Mouse (Mus musculus) left cerebral cortex, postnatal 4 days (tissue): ENCODE measurements around the gene Nt5c3b. TPM values are rescaled to one million over a fixed set of nuclear protein-coding genes. Genes with fewer than 3 reads are reported as not detected.
A peak's percentile ranks its signal among the peaks of the same experiment; 100 is the strongest.

Experiments
- DNase-seq: peaks from one replicate; pipeline ENCODE4 v3.0.0-alpha.2; 2022
- intact Hi-C: fragments of 180-260 bp; cut with DNase I; formaldehyde crosslinking; loops from one replicate; pipeline ENCODE4 v1.15.1; 2025
- total RNA-seq, 2 experiments: library from RNA; stranded (reverse); gene quantifications; 2 replicates each; pipeline ENCODE4 v1.2.3; 2021

The Nt5c3b gene
- total RNA-seq: 10 to 100 TPM; 85.5 to 91.9 TPM

- no peak for DNase-seq
- intact Hi-C loops: no loop called here
Observed at GRCm38 (mm10) chr11:100441797-100442196, at the start of gene Nt5c3b, which contains the start of gene Klhl10. TSS of gene Nt5c3b (minus strand) at chr11:100441808. TSS of gene Klhl10 (plus strand) at chr11:100441917.

DNA sequence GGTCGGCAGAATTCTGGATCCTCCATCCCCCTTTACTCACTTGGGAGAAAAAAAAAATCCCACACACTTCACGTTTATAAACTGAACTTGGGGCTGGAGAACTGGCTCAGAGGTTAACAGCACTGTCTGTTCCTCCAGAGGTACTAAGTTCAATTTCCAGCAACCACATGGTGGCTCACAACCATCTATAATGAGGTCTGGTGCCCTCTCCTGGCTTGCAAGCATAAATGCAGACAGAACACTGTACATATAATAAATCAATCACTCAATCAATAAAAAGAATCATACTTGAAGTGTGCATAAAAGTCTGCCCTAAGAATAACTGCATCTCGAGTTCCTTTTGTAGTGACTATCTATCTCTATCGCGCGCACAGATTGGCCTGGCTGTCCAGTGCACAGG is 49.3 kb upstream of the Nt5c3b start:
- intact Hi-C loops: no loop called here
- no peak for DNase-seq

GRCm38 (mm10) chr11:100485801-100486538 is 44.4 kb upstream of the Nt5c3b start:
- intact Hi-C loops: no loop called here
- DNase-seq: peak; percentile 34

GRCm38 (mm10) chr11:100484461-100484860 is 42.9 kb upstream of the Nt5c3b start:
- DNase-seq: no peak
- intact Hi-C loops: no loop called here

- DNase-seq: no peak
- intact Hi-C loops: no loop called here
Observed at GRCm38 (mm10) chr11:100479152-100479551, 37.5 kb upstream of the Nt5c3b start.

DNA sequence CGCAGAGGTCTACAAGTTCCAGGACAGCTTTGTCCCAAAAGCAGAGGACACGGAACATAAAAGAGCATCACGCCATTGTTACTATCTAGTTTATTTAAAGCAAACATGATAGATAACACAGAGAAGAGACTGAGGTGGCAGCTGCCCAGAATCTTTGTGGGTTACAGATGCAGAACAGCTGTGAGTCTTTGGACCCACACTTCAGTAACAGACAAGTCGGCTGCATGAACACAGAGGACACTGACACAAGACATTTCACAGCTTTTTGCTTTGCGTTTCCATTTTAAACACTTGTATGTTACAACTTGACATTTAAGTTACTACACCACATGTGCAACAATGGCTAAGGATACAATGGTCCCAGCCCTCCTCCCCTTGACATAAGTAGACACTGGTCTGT is 34.7 kb upstream of the Nt5c3b start:
- DNase-seq: no peak
- intact Hi-C loops: no loop called here

GRCm38 (mm10) chr11:100472935-100473295 is 31.3 kb upstream of the Nt5c3b start:
- intact Hi-C loops: loop anchor here (5.0 kb wide), 2 partner anchors 46 to 111 kb away; no protein-coding TSS in a partner anchor
- no peak for DNase-seq

DNA sequence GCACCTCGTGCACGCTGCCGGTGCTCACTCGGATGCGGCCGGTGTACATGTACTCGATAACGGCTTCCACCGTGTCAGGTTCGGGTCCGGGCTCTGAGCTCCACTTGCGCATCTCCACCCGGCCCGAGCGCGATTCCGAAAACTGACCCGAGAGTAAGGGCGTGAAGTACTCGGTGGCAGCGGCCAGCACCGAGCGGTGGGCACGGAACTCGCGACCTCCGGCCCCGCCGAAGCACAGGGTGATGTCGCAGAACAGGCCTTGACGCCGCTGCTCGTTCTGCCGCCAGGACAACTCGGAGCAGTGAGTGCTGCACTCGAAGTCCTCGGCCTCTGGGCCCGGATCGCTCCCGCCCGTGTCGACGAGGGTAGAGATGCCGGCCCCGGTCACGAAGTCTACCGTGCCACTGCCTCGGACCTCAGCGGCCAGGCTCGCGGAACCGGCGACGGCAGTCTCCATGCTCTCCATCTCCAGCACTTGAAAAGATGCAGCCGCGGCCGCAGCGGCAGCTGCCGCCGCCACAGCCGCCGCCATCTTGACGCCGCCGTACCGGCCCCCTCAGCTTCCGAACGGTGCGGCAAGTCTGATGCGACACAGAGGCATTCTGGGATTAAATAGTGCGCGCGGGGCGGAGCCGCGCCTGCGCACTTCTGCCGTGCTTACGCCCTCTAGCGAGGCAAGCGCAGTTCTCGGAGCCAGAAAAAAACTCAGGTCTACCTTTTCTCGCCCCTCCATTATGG is 30.8 kb upstream of the Nt5c3b start, which contains the start of gene Klhl11:
Klhl11 (minus strand) TSS at position 545 of the 738 bp plus-strand sequence.
- peak; percentile 91 for DNase-seq
- intact Hi-C loops: loop anchor here (5.0 kb wide), 2 partner anchors 45 to 110 kb away; no protein-coding TSS in a partner anchor

GRCm38 (mm10) chr11:100471352-100472196 is 30.0 kb upstream of the Nt5c3b start:
- intact Hi-C loops: loop anchor here (5.0 kb wide), 2 partner anchors 44 to 109 kb away; no protein-coding TSS in a partner anchor
- no peak for DNase-seq

GRCm38 (mm10) chr11:100465833-100466232 is 24.2 kb upstream of the Nt5c3b start:
- no peak for DNase-seq
- intact Hi-C loops: no loop called here

DNA sequence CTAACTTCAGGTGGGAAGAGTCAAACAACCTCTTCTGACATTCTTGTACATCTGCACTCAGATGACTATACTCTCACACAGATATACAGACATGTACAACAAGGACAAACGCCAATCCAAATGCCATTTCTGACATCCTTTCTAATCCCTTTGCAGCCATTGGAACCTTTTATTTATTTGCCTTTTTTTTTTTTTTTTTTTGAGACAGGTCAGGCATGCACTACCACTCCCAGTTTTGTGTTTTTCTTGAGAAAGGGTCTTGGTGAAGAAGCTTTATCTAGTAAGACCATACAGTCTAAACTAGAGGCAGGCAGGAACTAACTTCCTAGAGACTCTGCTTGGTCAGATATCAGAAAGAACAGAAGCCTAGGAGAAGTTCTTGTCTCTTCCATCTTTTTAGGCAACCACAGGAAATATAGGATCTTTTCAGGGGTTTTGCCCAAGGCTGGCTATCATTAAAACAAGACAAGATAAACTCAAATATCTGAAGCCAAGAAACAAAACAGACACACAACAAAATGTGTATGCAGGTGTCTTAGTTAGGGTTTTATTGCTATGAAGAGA is 23.7 kb upstream of the Nt5c3b start:
- no peak for DNase-seq
- intact Hi-C loops: no loop called here

DNA sequence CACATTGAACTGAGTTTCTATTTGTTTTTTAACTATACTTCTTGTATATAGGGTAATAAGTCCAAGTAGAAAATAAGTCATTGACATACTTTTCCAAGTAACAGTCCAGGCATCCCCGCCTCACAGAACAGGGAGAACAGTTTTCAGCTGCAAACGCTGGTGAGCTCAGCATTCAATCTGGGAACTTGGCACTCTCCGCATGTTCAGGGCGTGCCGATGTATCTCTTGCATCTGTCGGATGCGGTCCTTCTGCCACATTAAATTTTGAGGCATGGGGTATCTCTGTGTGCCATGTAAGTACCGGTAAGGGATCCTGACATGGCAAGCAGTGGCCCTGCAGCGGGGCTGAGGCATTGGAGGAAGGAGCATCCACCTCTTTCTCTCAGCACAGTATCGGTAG is 21.1 kb upstream of the Nt5c3b start:
- DNase-seq: peak; percentile 29
- intact Hi-C loops: no loop called here

- no peak for DNase-seq
- intact Hi-C loops: no loop called here
Observed at GRCm38 (mm10) chr11:100457711-100458110, 16.1 kb upstream of the Nt5c3b start.

GRCm38 (mm10) chr11:100457247-100457646 is 15.6 kb upstream of the Nt5c3b start:
- intact Hi-C loops: no loop called here
- DNase-seq: no peak

- peak; percentile 24 for DNase-seq
- intact Hi-C loops: no loop called here
Observed at GRCm38 (mm10) chr11:100442625-100443024, 1.0 kb upstream of the Nt5c3b start.

GRCm38 (mm10) chr11:100440691-100441522 is 701 bp downstream of the Nt5c3b start:
- DNase-seq: peak; percentile 82
- intact Hi-C loops: no loop called here

GRCm38 (mm10) chr11:100437901-100438300 is 3.7 kb downstream of the Nt5c3b start:
- intact Hi-C loops: no loop called here
- DNase-seq: no peak

DNA sequence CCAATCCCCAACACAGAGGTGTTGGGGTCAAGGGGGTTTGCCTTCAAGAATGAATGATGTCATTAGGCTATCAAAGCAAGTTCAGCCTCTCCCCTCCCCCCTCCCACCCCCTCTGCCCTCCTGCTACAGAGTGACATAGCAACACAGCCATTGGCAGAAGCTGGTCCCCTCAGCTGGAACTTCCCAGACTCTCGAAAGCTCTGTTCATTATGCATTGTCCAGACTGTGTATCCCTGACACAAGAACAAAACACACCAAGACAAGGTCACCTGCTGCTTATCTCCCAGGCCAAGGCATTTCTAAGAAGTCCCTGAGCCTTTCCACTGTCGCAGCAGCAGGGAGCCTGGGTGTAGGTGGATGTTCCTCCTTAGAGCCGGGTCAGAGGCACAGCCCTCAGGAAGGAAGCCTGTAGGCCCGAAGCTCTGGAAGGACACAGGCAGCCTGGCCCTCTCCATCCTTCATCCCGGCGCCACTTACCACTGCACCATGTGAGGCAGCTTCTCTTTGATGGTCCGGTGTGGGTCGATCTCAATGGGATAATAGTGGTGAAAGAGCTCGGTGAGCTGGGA is 5.8 kb downstream of the Nt5c3b start:
- DNase-seq: no peak

GRCm38 (mm10) chr11:100432002-100432401 is 9.6 kb downstream of the Nt5c3b start:
- intact Hi-C loops: no loop called here
- DNase-seq: no peak

More for the DNA sequence above, 5.8 kb downstream of the Nt5c3b start:
- intact Hi-C loops: no loop called here
